Mouse (Mus musculus) myocyte (in vitro differentiated cells): ENCODE data around the gene Olfr49. TPM values are rescaled to one million over a fixed set of nuclear protein-coding genes. Genes with fewer than 3 reads are reported as not detected.

Experiments
- H3K27me3 ChIP-seq: one replicate; pipeline ENCODE4 v1.6.1; 2011; ENCODE audit not compliant: control insufficient read depth, insufficient read depth, insufficient read length
- H3K36me3 ChIP-seq: one replicate; pipeline ENCODE4 v1.6.1; 2011; ENCODE audit not compliant: control insufficient read depth, insufficient read depth
- H3K4me2 ChIP-seq: one replicate; pipeline ENCODE4 v1.6.1; 2011; ENCODE audit warnings: low read depth, control low read depth
- H3K4me3 ChIP-seq: one replicate; pipeline ENCODE4 v1.5.1; 2011; ENCODE audit warnings: mild to moderate bottlenecking, control low read depth, moderate library complexity
- H3K79me2 ChIP-seq: one replicate; pipeline ENCODE4 v1.6.1; 2011; ENCODE audit not compliant: control insufficient read depth, insufficient read depth
- H3ac ChIP-seq: one replicate; pipeline ENCODE4 v1.6.1; 2011; ENCODE audit not compliant: control insufficient read depth, insufficient read length
- CEBPB ChIP-seq: IDR thresholded peaks from 2 replicates; pipeline ENCODE4 v1.6.1; 2011; ENCODE audit warnings: mild to moderate bottlenecking, moderate library complexity; ENCODE audit not compliant: poor library complexity, insufficient read depth, severe bottlenecking
- E2F4 ChIP-seq: IDR thresholded peaks from one replicate; pipeline ENCODE4 v1.6.1; 2011; ENCODE audit warnings: mild to moderate bottlenecking, control low read depth, moderate library complexity; ENCODE audit not compliant: insufficient read depth
- MAX ChIP-seq: IDR thresholded peaks from one replicate; pipeline ENCODE4 v1.6.1; 2011; ENCODE audit warnings: low read depth, mild to moderate bottlenecking, control low read depth
- MYOD1 ChIP-seq, 3 experiments: IDR thresholded peaks; one replicate each; pipeline ENCODE4 v1.6.1; 2011; ENCODE audit warnings: control low read depth in 2 of 3, low read depth in 2 of 3, mild to moderate bottlenecking in 2 of 3, moderate library complexity in 1 of 3; ENCODE audit not compliant: insufficient read length in 2 of 3, control insufficient read depth in 1 of 3
- MYOG ChIP-seq, 3 experiments: IDR thresholded peaks; one replicate each; pipeline ENCODE4 v1.6.1; 2011; ENCODE audit warnings: control low read depth in 2 of 3, low read depth in 2 of 3, mild to moderate bottlenecking in 2 of 3; ENCODE audit not compliant: insufficient read length in 2 of 3, control insufficient read depth in 1 of 3, insufficient read depth in 1 of 3
- POLR2A ChIP-seq: IDR thresholded peaks from one replicate; pipeline ENCODE4 v1.6.1; 2011; ENCODE audit warnings: low read depth, mild to moderate bottlenecking, control low read depth, moderate library complexity; ENCODE audit not compliant: insufficient read length
- POLR2AphosphoS2 ChIP-seq: IDR thresholded peaks from one replicate; pipeline ENCODE4 v1.6.1; 2011; ENCODE audit warnings: low read depth, control low read depth; ENCODE audit not compliant: insufficient read length
- REST ChIP-seq: IDR thresholded peaks from one replicate; pipeline ENCODE4 v1.6.1; 2011; ENCODE audit warnings: mild to moderate bottlenecking, control low read depth, moderate library complexity; ENCODE audit not compliant: insufficient read depth, insufficient read length
- SRF ChIP-seq: IDR thresholded peaks from one replicate; pipeline ENCODE4 v1.6.1; 2011; ENCODE audit warnings: low read depth; ENCODE audit not compliant: control insufficient read depth, insufficient read length
- TCF12 ChIP-seq: IDR thresholded peaks from one replicate; pipeline ENCODE4 v1.6.1; 2011; ENCODE audit warnings: mild to moderate bottlenecking, control low read depth; ENCODE audit not compliant: poor library complexity, insufficient read depth, severe bottlenecking
- TCF3 ChIP-seq: IDR thresholded peaks from one replicate; pipeline ENCODE4 v1.6.1; 2011; ENCODE audit warnings: low read depth, control low read depth; ENCODE audit not compliant: insufficient read length
- USF1 ChIP-seq: IDR thresholded peaks from one replicate; pipeline ENCODE4 v1.6.1; 2011; ENCODE audit warnings: low read depth, mild to moderate bottlenecking, control low read depth, moderate library complexity
- polyA plus RNA-seq: library from polyadenylated mRNA; unstranded; fragments of >200 nt; fragmentation: generic; extraction: Trizol; gene quantifications from one replicate; pipeline ENCODE4 v1.2.1, GENCODE M21; 2012; ENCODE audit warnings: missing spikeins

Gene Olfr49
- polyA plus RNA-seq, 1 experiment, result not detected

- H3K4me2 ChIP-seq, result no peak overlapping the region
- no peak overlapping the region for H3K4me3 ChIP-seq
- TF ChIP-seq USF1 (no peak), SRF (no peak), CEBPB (no peak), POLR2AphosphoS2 (no peak), TCF3 (no peak), TCF12 (no peak), E2F4 (no peak), MYOD1 (IDR thresholded peaks at IDR 0.05; ENCODE audit: control insufficient read depth in 1 of 3, insufficient read length in 2 of 3, low read depth in 2 of 3) (no peak), REST (no peak), MYOG (IDR thresholded peaks at IDR 0.05; ENCODE audit: control insufficient read depth in 1 of 3, insufficient read depth in 1 of 3, insufficient read length in 2 of 3, low read depth in 2 of 3) (no peak), POLR2A (no peak), MAX (no peak)
- no peaks in the 10 kb centered on the region for H3K27me3 ChIP-seq
- H3K36me3 ChIP-seq, result no peaks in the 10 kb centered on the region
- H3ac ChIP-seq, result no peak overlapping the region
- H3K79me2 ChIP-seq, result no peaks in the 10 kb centered on the region
Measured at GRCm38 (mm10) chr14:54228933-54229713, 55.6 kb downstream of the Olfr49 start.

- Histone ChIP-seq H3K4me3 (peak overlapping the region; percentile 9), H3K27me3 (no peaks in the 10 kb centered on the region), H3ac (no peak overlapping the region), H3K79me2 (no peaks in the 10 kb centered on the region), H3K36me3 (no peaks in the 10 kb centered on the region), H3K4me2 (peak overlapping the region; percentile 98)
- no peak for TF ChIP-seq REST
- TF ChIP-seq POLR2A, result no peak
- TF ChIP-seq CEBPB, result no peak
- no peak for TF ChIP-seq MYOG (IDR thresholded peaks at IDR 0.05; ENCODE audit: control insufficient read depth in 1 of 3, insufficient read depth in 1 of 3, insufficient read length in 2 of 3, low read depth in 2 of 3)
- TF ChIP-seq SRF, result no peak
- no peak for TF ChIP-seq TCF3
- no peak for TF ChIP-seq TCF12
- no peak for TF ChIP-seq MAX
- TF ChIP-seq USF1, result no peak
- no peak for TF ChIP-seq POLR2AphosphoS2
- no peak for TF ChIP-seq E2F4
- no peak for TF ChIP-seq MYOD1 (IDR thresholded peaks at IDR 0.05; ENCODE audit: control insufficient read depth in 1 of 3, insufficient read length in 2 of 3, low read depth in 2 of 3)
Measured at GRCm38 (mm10) chr14:54228501-54228900, 56.2 kb downstream of the Olfr49 start.

Other genes with a start within 250 kb of the Olfr49 start
- 324 TPM for gene Dad1, start 30.8 kb downstream of the Olfr49 start, polyA plus RNA-seq
- gene Abhd4, start 30.8 kb downstream of the Olfr49 start, polyA plus RNA-seq, result 65.9 TPM
- gene Oxa1l, start 75.9 kb upstream of the Olfr49 start, polyA plus RNA-seq, result 68.6 TPM
- gene Slc7a7, start 132.8 kb upstream of the Olfr49 start, polyA plus RNA-seq, result 6.8 TPM
- 483 TPM for gene Mrpl52, start 142.0 kb upstream of the Olfr49 start, polyA plus RNA-seq
- gene Mmp14, start 146.7 kb upstream of the Olfr49 start, polyA plus RNA-seq, result 108 TPM
- 81.8 TPM for gene Lrp10, start 179.2 kb upstream of the Olfr49 start, polyA plus RNA-seq
- 0.20 TPM for gene Rem2, start 191.2 kb upstream of the Olfr49 start, polyA plus RNA-seq
- 140 TPM for gene Prmt5, start 232.6 kb upstream of the Olfr49 start, polyA plus RNA-seq